Mouse (Mus musculus) induced T-regulatory cell, adult 2 months (primary cell): ENCODE measurements around the gene 4930404H24Rik.
A peak's percentile ranks its signal among the peaks of the same experiment; 100 is the strongest.

Experiments used
- DNase-seq: peaks from one replicate; pipeline ENCODE4 v3.0.0-alpha.2; 2012; ENCODE audit warnings: low read depth

Gene 4930404H24Rik

GRCm38 (mm10) chr2:153492573-153493392 is at the start of gene 4930404H24Rik:
Gene 4930404H24Rik, plus strand, starts transcription at chr2:153492790.
- peak; percentile 80 for DNase-seq

GRCm38 (mm10) chr2:153443434-153444240 is 49.0 kb upstream of the 4930404H24Rik start:
- DNase-seq: peak; percentile 54

- peak; percentile 73 for DNase-seq
Measured at GRCm38 (mm10) chr2:153444254-153445136, 48.1 kb upstream of the 4930404H24Rik start.

- peak; percentile 46 for DNase-seq
Measured at GRCm38 (mm10) chr2:153445137-153446016, 47.2 kb upstream of the 4930404H24Rik start.

- peak; percentile 87 for DNase-seq
Measured at GRCm38 (mm10) chr2:153446017-153446408, 46.6 kb upstream of the 4930404H24Rik start.

- DNase-seq: no peak
Measured at GRCm38 (mm10) chr2:153446476-153446875, 46.1 kb upstream of the 4930404H24Rik start.

- DNase-seq: no peak
Measured at GRCm38 (mm10) chr2:153447719-153448118, 44.9 kb upstream of the 4930404H24Rik start.

GRCm38 (mm10) chr2:153448519-153448918 is 44.1 kb upstream of the 4930404H24Rik start:
- no peak for DNase-seq

- no peak for DNase-seq
Measured at GRCm38 (mm10) chr2:153453961-153454759, 38.4 kb upstream of the 4930404H24Rik start.

- no peak for DNase-seq
Measured at GRCm38 (mm10) chr2:153454841-153455506, 37.6 kb upstream of the 4930404H24Rik start.

- no peak for DNase-seq
Measured at GRCm38 (mm10) chr2:153457467-153457866, 35.1 kb upstream of the 4930404H24Rik start.

- no peak for DNase-seq
Measured at GRCm38 (mm10) chr2:153458022-153458441, 34.6 kb upstream of the 4930404H24Rik start.

- DNase-seq: peak; percentile 28
Measured at GRCm38 (mm10) chr2:153463257-153463656, 29.3 kb upstream of the 4930404H24Rik start.

- DNase-seq: no peak
Measured at GRCm38 (mm10) chr2:153467372-153467771, 25.2 kb upstream of the 4930404H24Rik start.

GRCm38 (mm10) chr2:153469317-153469716 is 23.3 kb upstream of the 4930404H24Rik start:
- no peak for DNase-seq

- peak; percentile 13 for DNase-seq
Measured at GRCm38 (mm10) chr2:153469764-153470163, 22.8 kb upstream of the 4930404H24Rik start.

- DNase-seq: no peak
Measured at GRCm38 (mm10) chr2:153470983-153471382, 21.6 kb upstream of the 4930404H24Rik start.

- DNase-seq: no peak
Measured at GRCm38 (mm10) chr2:153475114-153476112, 17.2 kb upstream of the 4930404H24Rik start.
